Mouse (Mus musculus) kidney, adult 18-20 months (tissue): Measurements from ENCODE around the gene Flnb.
A peak's percentile ranks its signal among the peaks of the same experiment; 100 is the strongest.

ENCODE experiments used
- DNase-seq: peaks from one replicate; pipeline ENCODE4 v3.0.0; 2021

Flnb gene

DNA sequence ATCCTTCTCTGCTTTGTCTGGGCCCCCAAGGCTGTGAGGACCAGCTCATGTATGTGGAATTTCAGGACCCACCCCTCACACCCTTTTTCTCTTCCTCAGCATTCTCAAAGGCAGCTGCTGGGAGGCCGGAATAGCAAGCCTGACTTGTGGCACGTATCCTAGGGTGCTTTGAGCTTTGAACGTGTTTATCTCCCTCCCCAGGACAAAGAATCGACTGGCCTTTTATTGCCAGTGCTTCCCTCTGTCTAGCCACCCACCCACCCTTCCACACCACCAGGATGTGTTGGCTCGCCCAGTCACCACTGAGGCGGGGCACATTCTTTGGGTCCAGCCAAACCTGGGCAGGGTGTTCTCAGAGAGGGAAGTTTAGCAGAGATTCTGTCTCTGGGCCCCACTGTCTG is 136.3 kb downstream of the Flnb start:
- no peak for DNase-seq

DNA sequence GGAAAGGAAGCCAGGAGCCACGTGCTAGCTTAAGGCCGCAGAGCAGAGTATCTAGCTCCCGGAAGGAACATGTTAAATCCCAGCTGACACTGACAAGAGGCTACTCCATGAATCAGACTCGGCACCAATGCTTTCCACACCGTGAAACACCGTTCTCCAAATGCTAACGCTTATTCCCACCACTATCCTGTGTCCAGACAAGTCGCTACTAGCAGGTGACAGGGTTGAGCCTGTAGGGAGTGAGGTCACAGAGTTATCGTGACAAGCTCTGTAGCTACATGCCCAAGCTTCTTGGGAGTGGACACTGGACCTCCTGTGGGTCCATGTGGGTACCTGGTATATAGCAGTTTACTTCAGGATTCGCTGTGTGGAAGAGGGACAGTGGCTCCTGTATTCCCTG is 138.7 kb downstream of the Flnb start:
- DNase-seq: no peak

DNA sequence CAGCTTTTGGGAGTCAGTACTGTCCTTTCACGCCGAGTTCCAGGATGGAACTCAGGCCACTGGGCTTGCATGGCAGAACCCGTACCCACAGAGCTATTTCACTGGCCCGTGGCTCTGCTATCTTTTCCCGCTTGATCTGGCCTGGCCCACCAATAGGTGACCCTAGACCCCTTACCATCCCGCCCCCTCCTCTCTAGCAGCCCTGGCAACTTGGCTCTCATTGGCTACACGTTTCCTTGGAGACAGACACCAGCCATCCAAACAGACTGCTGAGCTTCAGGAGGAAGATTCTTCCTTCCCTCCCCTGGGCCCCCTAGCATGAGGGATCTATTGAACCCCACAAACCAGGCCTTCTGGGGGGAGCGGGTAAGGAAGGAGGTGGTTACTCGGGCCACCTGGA is 139.3 kb downstream of the Flnb start, which contains the start of gene Gm45521:
Gm45521 (plus strand) TSS at position 240 of the 400 bp plus-strand sequence.
- no peak for DNase-seq

GRCm38 (mm10) chr14:7960616-7961015 is 142.9 kb downstream of the Flnb start:
- DNase-seq: peak; percentile 23

- no peak for DNase-seq
Measured at GRCm38 (mm10) chr14:7961714-7962113, 144.0 kb downstream of the Flnb start.

- no peak for DNase-seq
Measured at GRCm38 (mm10) chr14:7962626-7963025, 144.9 kb downstream of the Flnb start.

DNA sequence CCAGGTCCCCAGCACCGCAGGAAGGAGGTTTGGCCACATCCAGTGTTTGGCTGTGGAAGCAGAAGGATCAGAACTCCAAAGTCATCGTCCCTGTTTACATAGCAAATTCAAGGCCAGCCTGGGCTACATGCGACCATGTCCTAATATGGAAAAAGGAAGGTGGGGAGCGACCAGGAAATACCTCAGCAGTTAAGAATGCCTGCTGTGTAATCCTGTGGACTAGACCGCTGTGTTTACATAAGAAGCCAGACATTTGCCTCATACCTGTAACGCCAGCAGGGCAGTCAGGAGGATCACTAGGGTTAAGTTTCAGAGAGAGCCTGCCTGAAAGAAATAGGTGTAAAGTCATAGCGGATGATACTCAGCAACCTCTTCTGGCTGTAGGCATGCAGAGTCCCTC is 145.4 kb downstream of the Flnb start:
- DNase-seq: no peak

DNA sequence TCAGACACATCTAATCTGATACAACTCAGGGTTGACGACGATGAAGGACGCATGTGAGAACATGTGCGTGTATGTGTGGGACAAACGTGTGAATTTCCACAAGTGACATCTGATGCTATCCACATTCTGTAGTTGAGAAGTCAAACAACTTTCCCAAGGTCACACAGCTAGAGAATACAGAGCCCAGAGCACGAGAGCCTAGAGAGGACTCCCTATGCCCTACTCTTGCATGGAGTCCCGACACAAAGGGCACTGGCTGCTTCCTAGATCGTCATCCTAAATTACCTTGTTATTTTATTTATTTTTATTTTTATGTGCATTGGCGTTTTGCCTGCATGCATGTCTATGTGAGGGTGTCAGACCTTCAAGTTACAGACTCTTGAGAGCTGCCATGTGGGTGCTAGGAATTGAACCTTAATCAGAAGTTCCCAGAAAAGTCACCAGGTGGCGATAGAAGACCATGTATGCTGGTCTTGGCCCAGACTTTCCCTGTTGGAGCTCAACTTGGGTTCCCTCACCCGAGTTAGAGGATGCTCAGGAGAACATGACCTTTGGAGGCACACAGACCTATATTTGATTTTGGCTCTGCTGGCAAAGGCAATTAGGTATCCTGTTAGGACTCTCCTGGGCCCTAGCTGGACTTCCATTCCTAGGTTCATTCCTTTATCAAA is 146.6 kb downstream of the Flnb start:
- peak; percentile 59 for DNase-seq

DNA sequence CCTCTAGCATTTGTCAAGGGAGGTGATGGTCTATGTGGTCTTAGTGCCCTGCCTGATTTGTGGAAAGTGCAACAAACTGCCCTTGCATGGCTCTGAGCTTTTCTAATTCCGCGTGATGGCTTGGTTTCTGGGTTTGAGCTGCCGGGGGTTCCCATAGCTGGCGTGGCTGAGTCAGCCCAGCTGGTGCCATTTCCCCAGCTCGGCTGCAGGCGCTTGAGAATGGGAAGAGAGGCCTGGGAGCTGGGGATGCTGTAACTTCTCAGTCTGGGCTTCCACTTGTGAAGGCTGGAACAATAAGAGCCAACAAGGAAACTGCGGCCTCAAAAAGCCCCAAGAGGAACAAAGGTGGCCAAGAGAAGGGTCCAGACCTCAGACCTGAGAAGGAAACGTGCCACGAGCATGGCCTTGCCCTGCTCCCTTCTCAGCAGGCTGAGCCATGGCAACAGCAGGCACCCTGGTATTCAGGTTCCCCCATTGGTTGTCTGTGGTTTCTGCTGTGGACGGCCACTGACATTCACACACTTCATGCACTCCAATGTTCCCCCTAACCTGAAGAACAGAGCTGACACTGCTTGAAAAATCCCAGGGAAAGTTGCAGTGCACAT is 154.2 kb downstream of the Flnb start:
- DNase-seq: no peak

DNA sequence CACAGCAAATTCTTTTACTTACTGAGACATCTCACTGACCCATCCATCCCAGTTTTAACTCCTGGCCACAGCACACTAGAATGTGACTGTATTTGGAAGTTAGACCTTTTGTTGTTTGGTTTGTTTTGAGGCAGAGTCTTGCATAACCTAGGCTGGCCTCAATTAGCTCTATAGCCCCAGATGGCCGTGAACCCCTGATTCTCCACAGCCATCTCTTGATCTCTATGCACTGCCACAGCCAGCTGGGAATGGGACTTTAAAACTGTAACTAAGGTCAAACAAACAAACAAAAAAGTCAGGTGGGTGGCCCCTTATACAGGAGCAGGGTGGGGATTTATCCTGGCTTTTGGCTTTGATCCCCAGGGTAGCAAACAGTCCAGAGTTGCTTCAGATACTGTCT is 156.9 kb downstream of the Flnb start:
- no peak for DNase-seq

DNA sequence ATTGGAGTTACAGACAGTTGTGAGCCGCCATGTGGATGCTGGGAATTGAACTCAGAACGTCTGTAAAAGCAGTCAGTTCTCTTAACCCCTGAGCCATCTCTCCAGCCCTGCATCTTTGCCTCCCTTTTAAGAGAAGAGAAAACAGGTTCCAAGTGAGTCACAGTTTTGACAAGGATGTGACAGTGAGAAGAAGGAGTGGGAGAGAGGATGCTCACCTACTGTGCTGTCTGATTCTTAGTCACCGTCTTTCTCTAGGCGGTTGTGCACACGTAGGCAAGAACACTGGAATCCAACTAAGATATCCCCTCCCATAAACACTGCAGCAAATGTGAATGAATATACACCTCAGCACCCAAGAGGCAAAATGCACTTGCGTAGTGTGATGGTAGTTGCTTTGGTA is 157.4 kb downstream of the Flnb start:
- no peak for DNase-seq

DNA sequence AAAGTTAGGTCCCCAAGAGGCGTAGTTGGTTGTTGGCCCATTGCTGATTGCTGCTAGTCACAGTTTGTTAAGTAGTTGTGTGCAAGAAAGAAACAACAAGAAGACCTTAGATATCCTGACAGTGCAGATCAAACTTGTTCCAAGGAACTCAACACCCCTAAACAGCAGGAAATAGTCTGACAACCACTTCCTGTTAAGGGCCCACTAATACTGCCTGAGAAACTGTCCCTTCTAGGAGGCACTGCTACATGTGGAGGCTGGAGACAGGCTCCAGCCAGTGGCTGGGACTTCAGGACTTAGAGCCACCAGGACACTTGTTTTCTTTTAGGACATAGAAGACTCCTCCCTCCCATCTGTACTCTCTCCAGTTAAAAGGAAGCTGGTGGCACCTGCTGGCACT is 159.7 kb downstream of the Flnb start:
- no peak for DNase-seq

GRCm38 (mm10) chr14:7978183-7978582 is 160.4 kb downstream of the Flnb start:
- DNase-seq: no peak

GRCm38 (mm10) chr14:7981226-7981625 is 163.5 kb downstream of the Flnb start:
- DNase-seq: no peak

DNA sequence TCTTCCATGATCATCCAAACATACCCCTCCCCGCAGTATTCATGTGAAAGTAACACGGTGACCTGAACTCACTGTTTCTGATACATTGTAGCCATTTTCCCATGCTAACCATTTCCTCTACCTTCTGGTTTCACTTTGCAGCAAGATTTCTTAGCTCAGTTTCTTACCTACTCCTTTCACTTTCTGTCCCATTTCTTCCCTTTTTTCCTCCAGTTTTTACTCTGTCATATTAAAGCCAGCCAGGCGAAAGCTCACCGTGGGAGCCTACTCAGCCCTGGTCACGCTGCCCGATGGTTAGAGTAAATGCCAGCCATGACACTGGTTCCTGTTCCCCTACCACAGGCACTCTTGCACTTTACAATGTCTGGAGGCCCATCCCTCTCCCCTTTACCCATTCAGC is 169.2 kb downstream of the Flnb start:
- no peak for DNase-seq

GRCm38 (mm10) chr14:7989371-7989770 is 171.6 kb downstream of the Flnb start:
- DNase-seq: no peak

DNA sequence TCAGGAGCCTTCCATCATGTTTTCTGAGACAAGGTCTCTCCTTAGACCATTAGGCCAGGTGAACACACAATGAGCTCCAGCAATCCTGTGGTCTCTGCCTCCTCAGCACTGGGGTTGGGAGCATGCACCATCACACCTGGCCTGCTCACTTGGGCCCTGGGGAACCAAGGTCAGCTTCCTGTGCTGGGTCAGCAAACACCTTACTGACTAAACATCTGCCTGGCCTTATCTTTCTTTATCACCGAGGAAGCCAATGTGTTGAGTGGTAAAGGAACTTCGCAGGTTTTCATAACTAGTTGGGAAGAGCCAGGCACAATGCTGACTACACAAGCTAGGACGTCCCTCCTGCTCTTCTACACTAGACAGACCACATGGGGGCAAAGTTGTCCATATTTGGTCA is 172.2 kb downstream of the Flnb start:
- no peak for DNase-seq

DNA sequence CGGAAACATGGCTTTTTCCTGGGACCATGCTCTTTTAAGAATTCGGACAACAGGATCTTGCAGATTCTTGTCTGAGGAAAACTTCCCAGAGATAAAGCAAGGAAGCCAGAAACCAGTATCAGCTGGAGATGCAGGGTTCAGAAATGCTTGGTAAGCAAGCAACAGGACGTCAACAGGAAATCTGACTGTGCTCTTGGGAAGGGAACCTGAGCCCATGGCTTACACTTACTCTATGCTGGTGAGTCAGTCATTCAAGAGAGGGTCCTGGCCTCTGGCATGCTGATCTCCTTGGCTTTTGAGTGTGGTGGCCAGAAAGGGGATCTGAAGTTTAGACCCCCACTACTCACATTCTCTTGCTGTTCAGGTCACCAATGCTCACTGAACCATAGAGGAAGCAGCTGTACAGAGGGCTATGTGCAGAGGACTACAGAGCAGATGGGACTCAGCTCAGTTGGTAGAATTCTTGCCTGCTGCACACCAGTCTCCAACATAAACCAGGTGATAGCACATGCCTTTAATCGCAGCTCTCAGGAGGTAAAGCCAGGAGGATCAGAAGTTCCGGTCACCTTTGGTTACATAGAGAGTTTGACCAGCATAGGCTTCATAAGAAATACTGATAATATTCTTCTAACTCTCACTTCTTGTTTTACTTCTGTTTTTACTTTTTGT is 173.5 kb downstream of the Flnb start:
- no peak for DNase-seq

- no peak for DNase-seq
Measured at GRCm38 (mm10) chr14:7992158-7992557, 174.4 kb downstream of the Flnb start.

DNA sequence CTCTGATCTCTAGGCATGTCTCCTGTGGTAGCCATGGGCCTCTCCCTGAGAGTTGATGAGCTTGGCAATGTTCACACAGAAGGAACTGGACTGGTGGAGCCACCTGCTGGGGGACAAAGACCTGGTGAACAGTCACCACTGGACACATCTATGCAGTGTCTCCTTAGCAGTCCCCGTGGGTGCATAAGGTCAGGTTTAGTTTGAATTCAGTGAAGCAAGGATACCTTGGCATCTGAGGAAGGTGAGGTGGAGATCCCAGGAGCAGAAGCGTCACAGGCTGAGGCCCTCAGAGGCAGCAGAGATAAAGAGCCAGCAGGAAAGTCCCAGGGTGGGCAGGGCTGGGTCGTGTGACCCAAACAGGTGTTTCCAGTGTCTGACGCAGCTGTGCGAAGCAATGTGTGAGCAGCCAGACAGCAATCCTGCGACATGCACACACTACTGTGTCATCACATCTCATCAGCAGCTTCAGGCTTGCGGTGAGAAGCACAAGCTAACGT is 176.6 kb downstream of the Flnb start, which contains the start of gene Dnase1l3:
Dnase1l3 (minus strand) TSS at position 303 of the 497 bp plus-strand sequence.
- peak; percentile 59 for DNase-seq

DNA sequence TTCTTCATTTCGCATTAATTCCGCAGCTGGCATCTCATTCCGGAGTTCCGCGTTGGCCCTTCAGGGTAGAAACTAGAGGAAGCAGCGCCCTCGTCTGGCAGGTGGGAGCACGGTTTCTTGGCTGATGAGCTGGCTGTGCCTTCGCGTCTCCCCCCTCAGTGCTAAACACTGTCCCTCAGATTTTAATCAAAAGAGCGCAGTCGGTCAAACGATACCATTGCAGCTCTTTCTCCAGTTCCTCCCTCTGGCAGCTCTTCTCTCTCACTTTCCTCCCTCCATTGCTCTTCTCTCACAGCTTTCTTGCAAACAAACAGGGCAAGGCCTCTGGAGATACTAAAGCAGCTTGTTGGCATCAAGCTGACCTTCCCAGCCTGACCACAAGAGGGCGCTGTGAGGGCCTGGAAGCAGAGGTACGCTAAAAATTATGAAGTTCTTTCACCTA is 179.5 kb downstream of the Flnb start:
- DNase-seq: peak; percentile 94

- DNase-seq: no peak
Measured at GRCm38 (mm10) chr14:7999030-7999429, 181.3 kb downstream of the Flnb start.

- DNase-seq: no peak
Measured at GRCm38 (mm10) chr14:7999435-7999834, 181.7 kb downstream of the Flnb start.

DNA sequence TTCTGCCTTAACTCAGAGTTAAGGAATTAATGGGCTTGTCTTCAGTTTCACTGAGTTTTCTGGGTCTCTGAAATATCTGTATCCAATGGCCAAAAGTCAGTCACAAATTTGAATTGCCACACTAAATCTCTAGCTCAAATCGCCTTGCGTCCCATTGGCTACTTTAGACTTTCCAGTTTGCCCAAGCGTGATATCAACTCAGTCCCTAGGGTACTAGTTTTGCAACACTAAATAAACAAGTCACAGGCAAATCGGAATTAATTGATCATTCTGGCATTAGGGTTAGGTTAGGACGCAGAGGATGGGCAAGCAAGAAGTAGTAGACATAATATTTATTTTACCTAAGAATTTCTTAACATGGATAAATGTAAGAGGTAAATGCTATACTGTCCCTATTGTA is 182.5 kb downstream of the Flnb start:
- DNase-seq: no peak
